Mouse (Mus musculus) urinary bladder, postnatal 36 days (tissue): ENCODE results near the gene Adh6a.
"Not testable (repeated sequence)": the region's sequence is repeated elsewhere in the genome, so short reads cannot be mapped to it uniquely, and the experiment has no call there.

Experiments
- DNase-seq, 2 experiments: peaks; one replicate each; pipeline ENCODE4 v3.0.0; 2022; ENCODE audit warnings: low spot score in 2 of 2, mixed read lengths in 1 of 2

Gene Adh6a

DNA sequence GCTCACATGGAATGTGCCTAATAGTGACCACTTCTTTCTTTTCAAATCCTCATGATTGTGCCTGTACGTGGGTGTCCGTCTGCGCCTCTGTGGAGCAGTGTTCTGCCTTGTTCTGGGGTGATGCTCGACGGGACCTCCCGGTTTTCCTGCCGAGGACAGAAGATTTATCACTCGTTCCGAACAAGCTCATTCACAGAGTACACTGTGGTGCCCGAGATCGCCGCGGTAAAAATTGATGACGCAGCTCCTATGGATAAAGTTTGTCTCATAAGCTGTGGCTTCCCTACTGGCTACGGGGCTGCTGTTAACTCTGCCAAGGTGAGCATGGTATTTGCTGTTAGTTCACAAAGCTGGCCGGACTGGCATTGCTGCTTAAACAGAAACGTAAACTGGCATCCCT, 11.9 kb downstream of the Adh6a start:
- DNase-seq: no peak

DNA sequence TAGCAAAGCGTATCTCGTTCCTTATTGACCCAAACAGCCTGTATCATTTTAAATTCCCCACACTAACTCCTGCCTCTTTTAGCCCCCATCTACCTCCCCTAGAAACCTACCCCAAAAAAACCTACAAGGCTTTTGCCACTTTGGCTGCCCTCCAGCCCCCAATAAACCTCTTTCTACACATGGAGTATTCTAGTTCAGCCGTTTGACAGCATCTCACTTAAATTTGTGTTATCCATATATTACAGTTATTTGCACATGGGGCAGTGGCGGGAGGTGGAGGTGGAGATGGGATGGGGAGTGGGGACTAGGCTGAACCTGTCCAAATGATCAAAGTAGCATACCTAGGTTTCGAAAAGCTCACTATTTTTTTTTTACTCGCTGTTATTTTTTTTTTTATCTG, 12.4 kb downstream of the Adh6a start:
- no peak for DNase-seq

DNA sequence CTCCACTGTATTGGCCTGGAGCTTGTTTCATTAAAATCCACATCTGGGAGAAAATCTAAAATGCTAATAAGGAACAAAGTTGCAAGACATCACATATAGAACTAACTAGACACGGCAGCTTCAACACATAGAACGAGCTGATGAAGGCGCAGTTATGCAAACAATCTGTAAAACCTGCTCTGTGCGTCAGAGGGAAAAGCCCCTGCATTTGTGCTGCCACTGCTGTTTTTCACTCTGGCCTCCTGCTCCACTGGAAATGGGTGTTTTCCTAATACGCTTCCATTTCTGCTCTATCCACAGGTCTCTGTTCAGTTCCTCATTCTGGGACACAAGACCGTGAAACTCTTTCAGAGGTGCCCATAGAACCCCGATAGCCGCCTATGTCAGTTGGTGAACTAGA, 20.8 kb downstream of the Adh6a start:
- DNase-seq: no peak

DNA sequence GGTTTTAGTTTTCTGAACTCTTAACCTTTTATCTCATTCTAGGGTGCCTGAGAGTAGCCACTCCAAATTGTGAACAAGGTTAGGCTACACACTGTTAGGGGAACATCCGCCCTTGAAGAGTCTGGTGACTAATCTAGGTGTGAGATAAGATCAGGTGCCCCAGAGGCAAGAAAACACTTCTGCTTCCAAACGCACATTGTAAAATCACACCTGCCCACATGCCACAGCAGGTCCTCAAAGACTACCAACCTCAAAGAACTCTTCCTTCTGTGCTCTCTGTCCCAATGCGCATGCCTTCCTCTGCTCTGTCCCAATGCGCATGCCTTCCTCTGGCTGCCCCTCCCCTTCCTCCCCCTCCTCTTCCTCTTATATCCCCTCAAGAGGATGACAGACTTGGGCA, 21.2 kb downstream of the Adh6a start:
- DNase-seq: peak in 1 of 2 experiments; percentile 6

DNA sequence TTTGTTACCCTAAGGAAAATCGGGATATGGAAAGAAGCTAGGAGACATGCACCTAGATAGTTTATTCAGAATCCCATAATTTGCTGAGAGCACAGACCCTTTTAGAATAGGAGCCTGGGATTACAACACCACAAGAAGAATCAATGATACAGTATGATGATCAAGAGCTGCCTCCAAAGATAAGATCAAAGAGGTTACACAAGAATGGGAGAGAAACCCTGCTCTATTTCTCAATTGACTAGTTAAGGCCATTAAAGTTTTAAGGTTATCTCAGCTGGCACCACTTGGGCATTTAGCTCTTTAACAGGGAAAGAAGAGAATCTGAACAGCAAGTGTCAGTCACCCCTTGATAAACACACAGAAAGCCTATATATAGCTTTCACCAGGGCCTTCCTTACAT, 22.5 kb downstream of the Adh6a start:
- DNase-seq: no peak

DNA sequence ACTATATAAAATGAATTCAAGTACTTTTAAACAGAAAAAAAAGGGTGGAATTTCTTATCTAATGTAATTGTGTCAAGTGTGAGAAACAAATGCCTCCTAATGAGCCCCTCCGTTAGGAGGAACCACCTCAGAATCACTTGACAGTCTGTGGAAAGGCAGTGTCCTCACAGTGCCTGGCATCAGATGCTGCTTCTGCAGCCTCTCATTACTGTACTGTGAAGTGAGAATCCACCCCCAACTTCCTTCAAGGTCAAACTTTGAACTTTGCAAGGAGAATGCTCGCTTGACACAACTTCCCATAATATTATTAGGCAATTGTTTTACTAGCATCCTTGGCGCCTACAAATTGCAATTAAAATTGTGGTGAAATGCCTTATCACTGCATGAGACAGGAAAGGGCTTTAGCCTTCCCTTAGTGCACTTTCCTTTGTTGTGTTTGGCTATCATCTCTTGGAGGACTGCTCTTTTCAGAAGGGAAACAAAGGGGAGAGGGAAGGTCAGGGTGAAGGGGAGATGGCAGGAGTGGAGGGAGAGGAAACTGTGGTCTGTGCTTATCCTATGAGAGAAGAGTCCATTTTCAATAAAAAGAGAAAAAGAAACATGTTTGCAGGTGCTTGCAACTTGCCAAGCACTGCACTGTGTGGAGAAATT, 23.1 kb downstream of the Adh6a start:
- no peak for DNase-seq

DNA sequence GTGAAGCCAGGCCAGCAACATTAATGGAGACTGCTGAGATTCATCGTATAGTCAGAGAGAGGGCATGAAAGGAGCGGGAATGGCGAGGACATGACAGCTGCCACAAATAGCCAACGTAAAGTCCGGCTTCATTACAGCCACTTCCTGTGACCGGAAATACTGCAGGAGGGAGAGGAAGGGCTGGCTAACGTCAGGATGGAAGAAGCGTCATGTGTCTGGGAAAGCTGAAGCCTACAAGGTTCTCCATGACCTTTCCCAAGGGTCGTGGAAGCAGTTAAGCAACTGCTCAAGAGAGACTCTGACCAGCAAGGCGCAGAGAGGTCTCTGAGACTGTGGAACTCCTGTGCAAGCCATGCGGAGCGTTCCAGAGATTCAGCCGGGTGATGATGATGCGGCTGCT, 28.4 kb downstream of the Adh6a start, which contains the start of gene Adh6b:
Gene Adh6b (plus strand): TSS at position 305 of the 400 bp plus-strand sequence.
- DNase-seq: no peak

DNA sequence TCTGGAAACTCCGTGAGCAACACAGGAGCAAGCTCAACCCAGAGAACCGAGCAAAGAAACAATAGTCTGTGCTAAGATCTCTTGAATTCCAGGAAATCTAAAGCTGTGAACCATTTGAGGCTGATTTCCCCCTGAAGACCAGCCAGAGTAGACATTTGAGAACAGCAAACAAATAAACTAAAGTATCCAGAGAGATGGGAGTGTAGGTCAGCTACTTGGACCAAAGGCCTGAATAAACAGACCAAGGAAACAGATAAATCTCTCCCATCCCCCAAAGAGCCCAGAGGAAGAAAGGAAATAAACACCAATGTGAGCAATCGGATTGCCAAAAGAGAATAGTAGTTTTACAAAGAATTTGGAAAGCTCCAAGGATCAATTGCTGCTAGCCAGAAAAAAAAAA, 34.0 kb downstream of the Adh6a start:
- DNase-seq: no peak

DNA sequence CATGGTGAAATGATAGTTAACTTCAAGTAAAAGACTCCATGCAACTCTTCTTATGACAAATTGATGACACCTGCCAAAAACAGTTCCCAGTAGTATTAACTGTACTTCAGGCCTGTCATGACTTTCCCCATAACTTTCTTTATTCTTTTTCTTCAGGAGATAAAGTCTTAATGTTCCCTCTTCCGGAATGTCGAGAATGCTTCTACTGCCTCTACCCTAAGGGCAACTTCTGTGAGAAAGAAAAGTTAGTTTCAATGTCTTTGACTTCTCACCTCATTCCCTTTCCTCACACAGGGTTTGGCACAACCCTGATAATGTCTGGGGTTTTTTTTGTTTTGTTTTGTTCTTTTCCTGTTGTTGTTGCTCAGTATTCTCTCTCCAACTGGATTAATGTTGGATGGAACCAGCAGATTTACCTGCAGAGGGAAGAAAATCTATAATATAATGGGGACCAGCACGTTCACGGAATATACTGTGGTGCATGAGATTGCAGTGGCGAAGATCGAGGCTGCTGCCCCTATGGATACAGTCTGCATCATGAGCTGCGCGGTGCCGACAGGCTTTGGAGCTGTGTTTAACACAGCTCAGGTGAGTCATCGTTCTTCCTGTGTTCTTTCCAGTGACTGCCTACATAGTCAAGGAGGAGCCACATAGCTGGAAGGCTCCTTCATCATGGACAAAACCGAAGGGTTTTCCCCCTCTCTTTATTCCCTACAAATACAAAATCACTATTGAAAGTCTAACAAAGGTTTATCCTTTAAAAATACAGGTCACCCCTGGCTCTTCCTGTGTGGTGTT, 39.1 kb downstream of the Adh6a start:
- no peak for DNase-seq

DNA sequence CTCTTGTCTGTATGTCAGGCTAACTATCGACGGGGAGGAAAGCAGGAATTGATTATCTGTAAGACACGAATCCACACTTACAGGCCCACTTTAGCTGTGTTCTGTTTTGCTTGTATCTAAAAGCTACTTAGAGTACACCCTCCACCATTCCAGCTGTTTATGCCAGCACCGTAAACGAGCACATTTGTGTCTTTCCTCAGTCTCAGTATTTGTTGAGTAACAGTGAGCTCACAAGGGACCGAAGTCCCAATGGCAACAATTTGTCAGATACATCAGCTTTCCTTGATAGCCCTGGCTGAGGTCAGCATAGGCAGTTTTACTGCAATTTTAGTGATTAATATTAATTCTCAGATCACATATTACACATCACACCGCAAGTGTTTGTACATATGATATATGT, 45.8 kb downstream of the Adh6a start:
- no peak for DNase-seq

DNA sequence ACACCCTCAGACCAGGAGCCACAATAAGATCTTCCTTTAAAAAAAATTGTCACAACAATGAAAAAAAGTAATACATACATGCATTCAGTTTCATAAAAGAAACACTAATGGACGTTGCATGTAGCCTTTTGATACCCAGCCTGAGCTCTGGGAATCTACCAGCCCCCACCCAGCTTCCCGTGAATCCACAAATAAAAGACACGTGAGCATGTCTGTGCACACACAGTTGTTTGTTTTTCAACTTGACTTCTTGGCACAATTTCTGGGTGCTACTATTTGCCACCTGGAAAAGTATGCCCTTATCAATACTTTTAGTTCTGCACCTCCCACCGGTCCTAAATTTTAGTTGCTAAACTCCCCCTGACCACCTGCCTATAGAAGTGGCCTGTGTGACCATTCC, 47.6 kb downstream of the Adh6a start:
- no peak for DNase-seq

DNA sequence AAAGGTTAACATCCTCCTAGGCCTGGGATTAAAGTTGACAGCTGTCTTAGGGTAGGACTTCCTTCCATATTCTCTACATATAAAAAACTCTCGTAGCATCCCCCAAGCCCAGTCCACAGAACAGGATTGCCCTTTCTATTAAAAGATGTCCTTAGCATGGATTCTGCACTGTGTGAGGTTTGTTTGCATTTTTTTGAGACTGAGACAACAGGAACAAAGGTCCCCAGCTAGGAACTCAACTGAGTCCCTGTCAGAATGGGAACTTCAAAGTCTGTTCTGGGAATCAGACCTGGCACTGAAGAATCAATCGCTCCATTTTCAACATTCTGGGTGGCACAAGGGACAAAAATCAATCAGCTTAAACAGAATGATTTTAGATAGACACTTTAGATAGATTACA, 49.8 kb downstream of the Adh6a start:
- DNase-seq: no peak

DNA sequence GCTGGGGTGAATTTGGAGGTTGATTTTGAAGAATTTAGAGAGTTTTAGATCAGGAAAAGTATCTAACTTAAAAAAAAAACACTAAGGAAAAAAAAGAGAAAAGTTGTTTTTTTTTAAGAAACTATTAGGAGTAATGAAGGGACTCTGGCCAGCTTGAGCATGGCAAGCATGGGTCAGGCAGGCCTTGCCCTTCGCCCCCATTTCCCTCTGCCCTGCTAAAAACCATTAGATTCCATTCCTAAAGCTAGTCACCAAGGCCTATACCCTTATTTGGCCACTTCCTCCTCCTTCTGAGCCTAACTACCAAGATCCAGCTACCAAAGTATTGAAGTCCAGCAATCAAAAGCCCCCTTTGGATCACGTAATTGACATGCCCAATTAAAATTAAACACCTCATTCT, 53.1 kb downstream of the Adh6a start:
- no peak for DNase-seq

DNA sequence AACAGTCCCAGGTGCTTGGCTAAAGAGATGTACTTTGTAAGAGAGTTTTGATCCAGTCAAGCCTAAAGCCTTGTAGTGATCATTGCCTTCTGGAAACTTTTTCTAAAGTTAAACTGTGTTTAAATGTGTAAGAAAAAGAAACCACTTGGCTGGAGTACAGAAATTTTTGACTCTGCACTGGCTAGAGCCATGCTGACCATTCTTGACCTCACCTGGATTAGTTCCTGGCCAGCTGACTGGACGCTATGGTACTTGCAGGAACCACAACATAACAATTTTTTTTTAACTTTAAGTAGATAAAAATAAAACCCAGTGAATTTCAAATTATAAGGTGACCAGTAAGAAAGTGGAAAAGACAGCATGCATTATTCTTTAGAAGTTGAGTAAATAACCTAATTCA, 56.5 kb downstream of the Adh6a start:
- DNase-seq: no peak

DNA sequence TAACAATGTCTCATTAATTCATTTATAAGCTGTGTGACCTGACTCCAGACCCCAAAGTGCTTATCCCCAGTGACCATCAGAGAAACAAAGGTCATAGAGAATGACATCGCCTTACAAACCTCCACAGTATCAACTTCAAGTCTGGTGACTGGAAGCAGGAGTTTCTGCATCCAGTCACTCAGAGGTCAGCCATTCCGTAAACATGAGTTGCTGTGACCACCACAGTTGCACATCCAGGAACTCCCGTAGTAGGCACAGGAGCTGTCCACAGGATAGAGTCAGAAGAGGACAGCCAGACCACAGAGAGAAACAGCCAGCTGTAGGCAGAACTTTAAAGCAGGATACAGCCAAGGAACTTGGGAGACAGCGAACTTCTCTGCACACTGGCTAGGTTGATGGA, 57.2 kb downstream of the Adh6a start:
- not testable (repeated sequence) for DNase-seq

DNA sequence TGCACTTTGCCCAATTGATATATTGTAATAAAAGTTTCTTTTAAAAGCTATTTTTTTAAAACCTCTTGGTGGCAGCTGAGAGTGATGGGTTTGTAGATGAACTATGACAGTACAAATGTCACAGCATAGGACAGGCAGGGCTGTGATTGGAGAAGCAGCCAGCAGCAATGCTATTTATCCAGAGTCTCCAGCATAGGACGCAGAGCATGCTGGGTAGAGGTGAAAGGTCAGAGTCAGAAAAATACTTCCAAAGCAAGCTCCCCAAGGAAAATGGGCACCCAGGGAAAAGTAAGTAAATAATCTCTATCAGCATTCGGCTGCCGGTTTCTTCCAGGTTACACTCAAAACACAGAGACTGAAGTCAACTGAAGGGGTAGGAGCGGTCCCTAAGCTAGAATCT, 60.8 kb downstream of the Adh6a start:
- no peak for DNase-seq

DNA sequence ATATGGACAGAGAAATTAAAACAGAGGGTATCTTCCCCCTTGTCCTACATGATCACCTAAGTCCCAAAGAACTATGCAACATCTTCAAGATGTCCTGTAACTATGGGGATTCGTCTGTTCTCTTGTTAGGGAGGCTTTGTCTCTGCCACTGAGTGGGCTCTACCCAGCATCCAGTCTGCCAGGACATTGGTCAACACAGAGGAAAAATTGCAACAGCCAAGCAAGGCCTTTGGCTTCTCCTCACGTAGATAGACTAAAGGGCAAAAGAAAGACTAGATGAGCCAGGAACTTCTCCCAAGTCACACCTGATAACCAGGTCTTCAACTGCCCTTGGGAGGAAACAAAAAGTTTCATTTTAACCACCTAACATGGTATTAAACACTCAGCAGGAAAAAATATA, 62.1 kb downstream of the Adh6a start:
- no peak for DNase-seq
